In the genomic region with DNA sequence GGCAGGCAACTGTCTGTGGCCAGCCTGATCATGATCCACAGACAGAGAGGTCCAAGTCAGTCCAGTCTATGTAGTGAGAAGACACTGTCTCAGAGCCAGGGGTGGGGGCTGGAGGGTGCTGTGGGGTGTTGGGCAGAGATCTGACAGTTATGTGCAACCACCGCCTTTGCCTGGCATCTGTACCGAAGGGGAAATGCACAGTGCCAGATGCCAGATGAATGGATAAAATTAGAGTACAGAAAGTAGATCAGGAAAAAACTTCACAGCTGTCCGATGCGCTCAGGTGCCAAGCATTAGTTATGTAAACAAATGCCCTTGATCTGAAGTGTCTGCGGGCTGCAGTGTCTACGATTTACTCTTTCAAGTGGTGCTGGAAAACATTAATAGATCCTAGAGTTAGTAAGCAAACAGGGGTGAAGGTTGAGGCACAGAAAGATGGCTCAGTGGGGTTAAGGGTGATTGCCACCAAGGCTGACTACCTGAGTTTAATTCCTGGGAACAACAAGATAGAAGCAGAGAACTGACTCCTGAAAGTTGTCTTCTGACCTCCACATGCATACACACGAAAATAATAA, we compare ENCODE assay signal across 21 mouse cellular contexts. TPM values are rescaled to one million over a fixed set of nuclear protein-coding genes. Genes with fewer than 3 reads are reported as not detected.
DNase-seq lines count a peak whose midpoint lies in the region; ATAC-seq and TF ChIP-seq lines count a peak whose summit lies in the region.
"Had no signal": no experiment of that assay in that cellular context is flagged by ENCODE, and none has a peak within 500 bp of the region (broad histone marks: within the 10 kb centered on the region; RNA-seq: fewer than 3 reads in every experiment).

No protein-coding gene starts in this region.

- 0 out of 2 replicates have a peak overlapping the region, but pooled peaks have one; percentile 3 for H3K27ac ChIP-seq in spleen, adult 2 months (ENCODE audit: insufficient read depth, low read length)
- H3K27ac ChIP-seq: embryonic facial prominence, embryonic 13.5 days; heart, adult 2 months; limb, embryonic 13.5 days; stomach, embryonic 15.5 days had no signal

- H3K36me3 ChIP-seq in spleen, adult 2 months (ENCODE audit: control insufficient read depth, insufficient read depth, low read length): no peaks in the 10 kb centered on the region
- H3K36me3 ChIP-seq: embryonic facial prominence, embryonic 13.5 days; limb, embryonic 13.5 days; stomach, embryonic 15.5 days had no signal

- no peak for ATAC-seq in CD4-positive, CD25-positive, alpha-beta regulatory T cell, adult 4 months
- ATAC-seq: forebrain, embryonic 14.5 days; hindbrain, embryonic 16.5 days; intestine, embryonic 16.5 days had no signal

- no peaks in the 10 kb centered on the region for H3K27me3 ChIP-seq in spleen, adult 2 months (ENCODE audit: control insufficient read depth, insufficient read depth, low read length)
- H3K27me3 ChIP-seq: embryonic facial prominence, embryonic 13.5 days; limb, embryonic 13.5 days; stomach, embryonic 15.5 days had no signal

- TF ChIP-seq POLR2A in spleen, adult 2 months (IDR thresholded peaks at IDR 0.05; ENCODE audit: low read depth, low read length): no peak

- TF ChIP-seq CTCF in spleen, adult 2 months (IDR thresholded peaks at IDR 0.05; ENCODE audit: extremely low read depth, insufficient read depth, insufficient read length, insufficient replicate concordance): no peak

- H3K4me3 ChIP-seq in spleen, adult 2 months (ENCODE audit: extremely low read depth, insufficient read depth, insufficient read length): no peak overlapping the region
- H3K4me3 ChIP-seq: embryonic facial prominence, embryonic 13.5 days; heart, adult 2 months; limb, embryonic 13.5 days; megakaryocyte, embryonic 14.5 days; stomach, embryonic 15.5 days had no signal

- DNase-seq in kidney, adult 11 months: peak; percentile 48
- no peak for DNase-seq in kidney, postnatal 10 days
- DNase-seq in spleen, adult 2 months (ENCODE audit: low read depth in 1 of 2, low spot score in 2 of 2): no peak
- no peak for DNase-seq in spleen, postnatal 4 days (ENCODE audit: low spot score in 2 of 2)
- peak; percentile 47 to 73 for DNase-seq in gastrocnemius, adult 8-10 months (ENCODE audit: low spot score in 2 of 2)
- peak; percentile 44 for DNase-seq in thymus, postnatal 4 days
- DNase-seq: adrenal gland, adult 2 months; cerebellum, postnatal 10 days; heart, adult 2 months; lung, postnatal 14 days; midbrain, embryonic 14.5 days; spleen, adult 18-20 months had no signal

- peaks cover 20% of the 10 kb centered on the region; the same call in 1 of the 2 replicates for H3K4me1 ChIP-seq in spleen, adult 2 months (ENCODE audit: control insufficient read depth, insufficient read depth, insufficient read length)
- H3K4me1 ChIP-seq: embryonic facial prominence, embryonic 13.5 days; limb, embryonic 13.5 days; stomach, embryonic 15.5 days had no signal

- 24% methylated on average over 7 of the region's 7 CpGs for WGBS in spleen, adult 2 months

RNA-seq across cellular contexts. Expression of gene Spns3, which starts 1.3 kb away (rescaled TPM):
- polyA plus RNA-seq in spleen, adult 2 months (2012; rRNA removed): 18.8 and 24.6 TPM in 2 replicates
- under 1 TPM in 3 of 4 experiments, not detected in 1; 0.29 to 0.38 (median 0.31) TPM for total RNA-seq in gastrocnemius, adult 8-10 months (2022)
- 1 to 10 TPM in 1 of 2 experiments, under 1 TPM in 1; 0.86 to 1.6 TPM for polyA plus RNA-seq in CD4-positive, CD25-positive, alpha-beta regulatory T cell, adult 4 months (2017; shearing (Covaris generic))
- total RNA-seq: heart, adult 2 months had no signal
- polyA plus RNA-seq: C2C12; hindbrain, embryonic 16.5 days; midbrain, embryonic 14.5 days had no signal

RNA-seq across cellular contexts. Expression of gene Ube2g1, which starts 55.5 kb away (rescaled TPM):
- polyA plus RNA-seq in spleen, adult 2 months (2012; rRNA removed): 5.1 and 5.3 TPM in 2 replicates
- total RNA-seq in gastrocnemius, adult 8-10 months (2022): 100 to 1,000 TPM in 1 of 4 experiments, 10 to 100 TPM in 3; 76.7 to 101 (median 81.9) TPM
- 10 to 100 TPM; 39.8 to 44.8 TPM for polyA plus RNA-seq in CD4-positive, CD25-positive, alpha-beta regulatory T cell, adult 4 months (2017; shearing (Covaris generic))

Comparison
In these comparisons a context has a peak if more than half of its experiments do, and no peak if none do; other contexts are left out.
1. DNase-seq: peak in kidney, adult 11 months (single experiment), gastrocnemius, adult 8-10 months (2 of 2) and thymus, postnatal 4 days (single experiment); none in kidney, postnatal 10 days (single experiment), spleen, adult 2 months (0 of 2) and spleen, postnatal 4 days (0 of 2).